Mouse (Mus musculus) T-helper 17 cell (primary cell): Measurements from ENCODE around the gene Lrrfip2.

Experiments
- in situ Hi-C, 2 experiments: fragments of 300-600 bp; cut with MboI, MseI; formaldehyde crosslinking; loops; 1 replicate in 1 of 2; 2 replicates in 1 of 2; pipeline ENCODE4 v1.15.1; 2025; ENCODE audit warnings: high pct_unique_total_duplicates in 2 of 2

The Lrrfip2 gene

GRCm38 (mm10) chr9:111117794-111118251, 431 bp downstream of the Lrrfip2 start:
- in situ Hi-C loops: no loop called here

- in situ Hi-C loops: no loop called here
These were observed 979 bp downstream of the Lrrfip2 start for GRCm38 (mm10) chr9:111118252-111118890.

GRCm38 (mm10) chr9:111118891-111119441, 1.6 kb downstream of the Lrrfip2 start:
- in situ Hi-C loops: no loop called here

- in situ Hi-C loops: no loop called here
These were observed 5.1 kb downstream of the Lrrfip2 start for GRCm38 (mm10) chr9:111122446-111122845.

- in situ Hi-C loops: no loop called here
These were observed 5.9 kb downstream of the Lrrfip2 start for GRCm38 (mm10) chr9:111123336-111123735.

GRCm38 (mm10) chr9:111124440-111124839, 7.0 kb downstream of the Lrrfip2 start:
- in situ Hi-C loops: no loop called here

- in situ Hi-C loops: no loop called here
These were observed 9.3 kb downstream of the Lrrfip2 start for GRCm38 (mm10) chr9:111126735-111127134.

GRCm38 (mm10) chr9:111127749-111128148, 10.4 kb downstream of the Lrrfip2 start:
- in situ Hi-C loops: no loop called here

- in situ Hi-C loops: no loop called here
These were observed 12.7 kb downstream of the Lrrfip2 start for GRCm38 (mm10) chr9:111130126-111130525.

GRCm38 (mm10) chr9:111138161-111138560, 20.8 kb downstream of the Lrrfip2 start:
- in situ Hi-C loops: no loop called here

GRCm38 (mm10) chr9:111142721-111143120, 25.3 kb downstream of the Lrrfip2 start:
- in situ Hi-C loops: no loop called here

GRCm38 (mm10) chr9:111143387-111143786, 26.0 kb downstream of the Lrrfip2 start:
- in situ Hi-C loops: no loop called here

- in situ Hi-C loops: no loop called here
These were observed 27.3 kb downstream of the Lrrfip2 start for GRCm38 (mm10) chr9:111144711-111145110.

GRCm38 (mm10) chr9:111145497-111146190, 28.3 kb downstream of the Lrrfip2 start:
- in situ Hi-C loops: no loop called here

GRCm38 (mm10) chr9:111146216-111146798, 28.9 kb downstream of the Lrrfip2 start:
- in situ Hi-C loops: no loop called here

GRCm38 (mm10) chr9:111148006-111148405, 30.6 kb downstream of the Lrrfip2 start:
- in situ Hi-C loops: no loop called here

- in situ Hi-C loops: no loop called here
These were observed 31.0 kb downstream of the Lrrfip2 start for GRCm38 (mm10) chr9:111148414-111148813.

- in situ Hi-C loops: no loop called here
These were observed 32.0 kb downstream of the Lrrfip2 start for GRCm38 (mm10) chr9:111149188-111149945.

GRCm38 (mm10) chr9:111152314-111152897, 35.0 kb downstream of the Lrrfip2 start:
- in situ Hi-C loops: no loop called here

GRCm38 (mm10) chr9:111153026-111153425, 35.6 kb downstream of the Lrrfip2 start:
- in situ Hi-C loops: no loop called here

- in situ Hi-C loops: no loop called here
These were observed 38.5 kb downstream of the Lrrfip2 start for GRCm38 (mm10) chr9:111155764-111156458.
